Mouse (Mus musculus): ENCODE results near the gene Nt5c2. TPM values are rescaled to one million over a fixed set of nuclear protein-coding genes. Genes with fewer than 3 reads are reported as not detected.

The Nt5c2 gene
- polyA plus RNA-seq (2015; fragmentation: Nextera tagmentation; extraction: Ambion mirVana) = 85.4 and 86.0 TPM in 2 replicates

DNA sequence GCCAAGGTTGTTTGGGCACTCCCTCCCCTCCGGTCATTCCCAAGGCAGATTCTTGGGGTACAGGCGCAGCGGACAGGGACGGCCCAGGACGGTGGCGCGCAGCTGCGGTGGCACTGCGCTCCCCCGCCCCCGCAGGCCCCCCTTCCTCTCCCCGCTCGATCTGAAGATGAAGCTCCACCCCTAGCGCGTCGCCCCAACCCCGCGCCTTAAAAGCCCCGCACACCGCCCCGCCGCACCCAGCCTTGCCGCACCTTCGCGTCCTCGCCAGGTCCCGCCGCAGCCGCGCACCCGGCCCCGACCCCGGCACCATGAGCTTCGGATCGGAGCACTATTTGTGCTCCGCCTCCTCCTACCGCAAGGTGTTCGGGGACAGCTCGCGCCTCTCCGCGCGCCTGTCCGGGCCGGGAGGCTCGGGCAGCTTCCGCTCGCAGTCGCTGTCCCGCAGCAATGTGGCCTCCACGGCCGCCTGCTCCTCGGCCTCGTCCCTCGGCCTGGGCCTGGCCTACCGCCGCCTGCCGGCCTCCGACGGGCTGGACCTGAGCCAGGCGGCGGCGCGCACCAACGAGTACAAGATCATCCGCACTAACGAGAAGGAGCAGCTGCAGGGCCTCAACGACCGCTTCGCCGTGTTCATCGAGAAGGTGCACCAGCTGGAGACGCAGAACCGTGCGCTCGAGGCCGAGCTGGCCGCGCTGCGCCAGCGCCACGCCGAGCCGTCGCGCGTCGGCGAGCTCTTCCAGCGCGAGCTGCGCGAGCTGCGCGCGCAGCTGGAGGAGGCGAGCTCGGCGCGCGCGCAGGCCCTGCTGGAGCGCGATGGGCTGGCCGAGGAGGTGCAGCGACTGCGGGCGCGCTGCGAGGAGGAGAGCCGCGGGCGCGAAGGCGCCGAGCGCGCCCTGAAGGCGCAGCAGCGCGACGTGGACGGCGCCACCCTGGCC is at the start of gene Nt5c2, which contains the start of gene Ina:
Nt5c2 (minus strand) TSS at position 707 of the 935 bp plus-strand sequence.
Ina (plus strand) TSS at position 252 of the 935 bp plus-strand sequence.
- H3K36me3 ChIP-seq = no peaks in the 10 kb centered on the region
- peak within 1 kb of the TSS; percentile 46 for H3K4me3 ChIP-seq
- peaks cover 18% of the 10 kb centered on the region for H3K4me1 ChIP-seq
- H3K4me2 ChIP-seq = peak within 1 kb of the TSS; percentile 82
- WGBS = under 1% methylated on average over 121 of the region's 124 CpGs
- H3K9ac ChIP-seq = no peak within 1 kb of the TSS
- no peak within 1 kb of the TSS for H3K27ac ChIP-seq
- no peaks in the 10 kb centered on the region for H3K9me3 ChIP-seq
- peak; percentile 77 for ATAC-seq (ENCODE audit: borderline replicate concordance, extremely low read depth, low FRiP score, low TSS enrichment)
- H3K27me3 ChIP-seq = peaks cover 66% of the 10 kb centered on the region

DNA sequence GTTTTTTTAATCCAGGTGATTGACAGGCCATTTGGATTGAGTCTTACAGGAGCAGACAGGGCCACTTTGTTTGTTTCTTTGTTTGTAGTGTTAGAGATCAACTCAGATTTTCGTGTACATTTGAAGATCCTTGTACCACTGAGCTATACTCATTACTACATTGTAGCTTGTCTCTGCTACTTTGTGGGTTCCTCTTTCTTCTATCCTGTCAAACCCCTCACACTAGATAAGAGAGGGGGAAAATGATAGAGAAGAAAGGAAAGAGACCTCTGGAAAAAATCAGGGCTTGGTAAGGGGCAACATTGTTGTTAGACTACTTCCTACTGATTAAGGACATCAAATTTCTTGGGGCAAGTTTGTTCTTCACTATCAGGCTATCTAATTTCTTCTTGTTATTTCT is 42.7 kb upstream of the Nt5c2 start:
- no peaks in the 10 kb centered on the region for H3K27me3 ChIP-seq
- H3K9me3 ChIP-seq = no peaks in the 10 kb centered on the region
- no peaks in the 10 kb centered on the region for H3K36me3 ChIP-seq
- H3K4me3 ChIP-seq = no peak overlapping the region
- WGBS = 53% methylated on average over 1 of the region's 1 CpGs
- ATAC-seq (ENCODE audit: borderline replicate concordance, extremely low read depth, low FRiP score, low TSS enrichment) = no peak
- no peaks in the 10 kb centered on the region for H3K4me1 ChIP-seq
- H3K27ac ChIP-seq = no peak overlapping the region
- H3K9ac ChIP-seq = no peak overlapping the region
- no peak overlapping the region for H3K4me2 ChIP-seq

DNA sequence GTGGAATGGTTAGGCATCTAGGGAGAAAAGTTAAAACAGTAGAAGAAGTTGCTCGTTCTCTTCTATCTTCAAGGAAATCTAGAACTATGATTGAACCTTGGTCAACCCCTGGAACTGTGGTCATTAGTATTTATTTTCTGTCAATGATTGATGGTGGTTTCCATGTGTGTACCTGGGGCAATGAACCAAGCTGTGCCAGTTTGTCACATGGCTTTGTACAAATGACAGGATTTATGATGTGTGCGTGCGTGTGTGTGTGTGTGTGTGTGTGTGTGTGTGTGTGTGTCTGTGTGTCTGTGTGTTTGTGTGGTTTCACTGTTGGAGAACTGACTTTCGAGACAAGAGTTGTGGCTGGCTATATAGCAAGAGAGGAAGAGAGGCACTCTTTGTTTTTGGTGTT is 38.5 kb upstream of the Nt5c2 start:
- Histone ChIP-seq H3K27me3 (no peaks in the 10 kb centered on the region), H3K4me3 (no peak overlapping the region), H3K27ac (no peak overlapping the region), H3K4me2 (no peak overlapping the region), H3K9me3 (no peaks in the 10 kb centered on the region), H3K9ac (no peak overlapping the region), H3K4me1 (peaks cover 18% of the 10 kb centered on the region), H3K36me3 (no peaks in the 10 kb centered on the region)
- 81% methylated on average over 4 of the region's 4 CpGs for WGBS
- ATAC-seq (ENCODE audit: borderline replicate concordance, extremely low read depth, low FRiP score, low TSS enrichment) = no peak

DNA sequence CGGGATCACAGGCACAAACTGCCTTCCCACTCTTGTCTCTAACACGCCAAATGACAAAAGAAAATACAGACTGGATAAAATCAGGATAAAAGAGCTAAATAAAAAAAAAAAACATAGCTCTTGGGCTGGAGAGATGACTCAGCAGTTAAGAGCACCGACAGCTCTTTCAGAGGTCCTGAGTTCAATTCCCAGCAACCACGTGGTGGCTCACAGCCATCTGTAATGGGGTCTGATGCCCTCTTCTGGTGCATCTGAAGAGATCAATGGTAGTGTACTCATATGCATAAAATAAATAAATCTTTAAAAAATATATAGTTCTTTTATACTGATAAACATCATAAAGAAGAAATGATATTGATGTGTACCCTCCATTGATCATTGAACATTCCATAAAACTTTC is 38.0 kb upstream of the Nt5c2 start:
- Histone ChIP-seq H3K36me3 (no peaks in the 10 kb centered on the region), H3K9ac (no peak overlapping the region), H3K9me3 (no peaks in the 10 kb centered on the region), H3K4me1 (peaks cover 18% of the 10 kb centered on the region), H3K27me3 (no peaks in the 10 kb centered on the region), H3K4me2 (no peak overlapping the region), H3K4me3 (no peak overlapping the region), H3K27ac (no peak overlapping the region)
- WGBS = 81% methylated on average over 4 of the region's 4 CpGs
- no peak for ATAC-seq (ENCODE audit: borderline replicate concordance, extremely low read depth, low FRiP score, low TSS enrichment)

DNA sequence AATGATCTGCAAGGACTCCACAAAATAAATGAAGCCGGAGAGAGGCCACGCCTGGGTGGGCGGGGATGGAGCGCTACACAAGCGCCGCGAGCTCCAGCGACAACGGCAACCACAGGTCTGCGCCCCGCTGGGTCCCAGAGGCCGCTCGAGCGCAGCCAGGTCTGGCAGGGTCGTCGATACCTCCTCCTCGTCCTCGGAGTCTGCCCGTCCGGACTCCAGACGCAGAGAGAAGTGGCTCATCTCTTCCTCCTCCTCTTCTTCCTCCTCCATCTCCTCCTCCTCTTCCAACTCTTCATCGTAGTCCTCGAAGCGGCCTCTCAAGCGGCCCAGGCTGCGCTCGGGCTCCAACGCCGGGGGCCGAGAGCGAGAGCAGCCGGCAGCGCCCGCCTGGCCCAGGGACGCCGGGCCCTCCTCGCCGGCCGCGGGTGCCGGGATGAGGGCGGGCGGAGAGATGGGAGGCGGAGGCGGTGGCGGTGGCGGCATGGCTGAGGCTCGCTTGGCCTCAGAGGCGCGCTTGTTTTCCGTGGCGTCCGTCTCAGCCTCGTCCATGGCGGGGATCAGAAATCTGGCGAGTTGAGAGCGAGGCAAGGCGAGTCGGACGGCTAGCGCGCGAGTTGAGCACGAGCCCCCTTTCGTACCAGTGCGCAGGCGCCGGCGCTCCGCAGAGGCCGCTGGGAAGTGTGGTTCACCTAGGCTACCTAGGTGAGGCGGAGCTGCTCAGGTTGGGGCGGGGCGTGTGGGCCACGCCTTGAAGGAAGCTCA is 35.5 kb upstream of the Nt5c2 start, which contains the start of gene Pcgf6:
Pcgf6 (minus strand) TSS at position 636 of the 762 bp plus-strand sequence.
- Histone ChIP-seq H3K36me3 (peaks cover 13% of the 10 kb centered on the region; the same call in 1 of the 2 replicates), H3K27me3 (no peaks in the 10 kb centered on the region), H3K4me1 (peaks cover 18% of the 10 kb centered on the region), H3K4me2 (peak within 1 kb of the TSS; percentile 72), H3K4me3 (peak within 1 kb of the TSS; percentile 79), H3K9ac (peak within 1 kb of the TSS; percentile 67), H3K9me3 (no peaks in the 10 kb centered on the region), H3K27ac (peak within 1 kb of the TSS; percentile 87)
- under 1% methylated on average over 75 of the region's 75 CpGs for WGBS
- peak; percentile 89 for ATAC-seq (ENCODE audit: borderline replicate concordance, extremely low read depth, low FRiP score, low TSS enrichment)

DNA sequence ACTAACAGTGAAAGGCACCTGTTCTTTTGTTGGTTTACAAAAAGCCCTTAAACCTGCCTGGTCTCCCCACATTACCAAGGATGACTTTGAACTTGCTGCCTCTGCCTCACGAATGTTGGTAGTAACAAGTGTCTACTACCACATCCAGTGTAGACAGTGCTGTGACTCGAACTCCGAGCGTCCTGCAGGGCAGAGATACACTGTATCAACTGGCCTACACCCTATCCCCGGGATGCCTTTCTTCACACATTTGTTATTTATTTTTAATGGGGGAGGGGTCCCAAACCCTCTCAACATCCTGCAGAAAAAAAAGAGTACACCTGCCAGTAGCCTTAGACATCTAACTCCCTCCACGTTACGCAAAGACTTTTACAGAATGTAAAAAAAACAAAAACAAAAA is 34.9 kb upstream of the Nt5c2 start:
- Histone ChIP-seq H3K4me3 (peak overlapping the region; percentile 79), H3K4me2 (peak overlapping the region; percentile 72), H3K4me1 (peaks cover 18% of the 10 kb centered on the region), H3K9ac (peak overlapping the region; percentile 67), H3K36me3 (peaks cover 17% of the 10 kb centered on the region; the same call in 1 of the 2 replicates), H3K9me3 (no peaks in the 10 kb centered on the region), H3K27ac (no peak overlapping the region), H3K27me3 (no peaks in the 10 kb centered on the region)
- 3% methylated on average over 7 of the region's 7 CpGs for WGBS
- no peak for ATAC-seq (ENCODE audit: borderline replicate concordance, extremely low read depth, low FRiP score, low TSS enrichment)

DNA sequence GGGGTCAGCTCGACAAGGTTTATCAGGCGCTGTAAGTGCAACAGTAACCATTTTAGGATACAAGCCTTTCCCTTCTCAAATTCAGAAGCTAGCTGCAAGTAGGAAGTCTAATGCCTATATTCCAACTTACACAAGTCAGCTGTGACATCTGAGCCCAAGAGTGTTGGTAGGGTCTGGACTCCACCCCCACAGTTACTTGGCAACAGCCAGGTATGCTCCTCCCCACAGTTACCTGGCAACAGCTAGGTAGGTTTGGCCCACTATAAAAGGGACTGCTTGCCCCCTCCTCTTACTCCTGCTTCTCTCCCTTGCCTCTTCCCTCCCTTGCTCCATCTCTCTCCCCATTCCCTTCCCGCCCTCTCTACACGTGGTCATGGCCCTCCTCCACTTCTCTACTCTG is 34.1 kb upstream of the Nt5c2 start:
- Histone ChIP-seq H3K27ac (no peak overlapping the region), H3K9me3 (no peaks in the 10 kb centered on the region), H3K4me1 (peaks cover 18% of the 10 kb centered on the region), H3K4me3 (no peak overlapping the region), H3K27me3 (no peaks in the 10 kb centered on the region), H3K4me2 (peak overlapping the region; percentile 72; the same call in 1 of the 2 replicates), H3K9ac (no peak overlapping the region), H3K36me3 (peaks cover 17% of the 10 kb centered on the region; the same call in 1 of the 2 replicates)
- no peak for ATAC-seq (ENCODE audit: borderline replicate concordance, extremely low read depth, low FRiP score, low TSS enrichment)
- 55% methylated on average over 4 of the region's 4 CpGs for WGBS

DNA sequence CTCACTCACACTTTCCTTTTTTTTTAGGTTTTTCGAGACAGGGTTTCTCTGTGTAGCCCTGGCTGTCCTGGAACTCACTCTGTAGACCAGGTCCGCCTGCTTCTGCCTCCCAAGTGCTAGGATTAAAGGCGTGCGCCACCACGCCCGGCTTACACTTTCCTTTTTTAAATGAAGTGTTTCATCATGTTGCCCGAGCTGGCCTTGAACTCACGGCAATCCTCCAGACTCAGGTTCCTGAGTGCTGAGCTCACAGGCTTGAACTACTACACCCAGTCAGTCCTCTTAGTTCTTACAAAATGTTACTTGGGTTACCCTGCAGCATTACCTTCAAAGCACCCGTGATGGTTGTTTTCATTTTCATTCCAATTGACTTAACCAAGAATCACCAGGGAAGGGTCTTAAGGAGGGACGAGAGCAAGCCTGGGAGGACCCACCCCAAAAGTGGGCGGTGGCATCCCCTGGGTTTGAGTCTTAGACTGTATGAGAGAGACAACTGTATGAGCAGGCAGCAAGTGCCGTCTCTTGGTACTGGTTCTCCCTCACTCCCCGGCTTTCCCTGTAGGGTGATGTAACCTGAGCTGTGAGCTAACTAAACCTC is 32.4 kb upstream of the Nt5c2 start:
- no peaks in the 10 kb centered on the region for H3K9me3 ChIP-seq
- H3K36me3 ChIP-seq = peaks cover 20% of the 10 kb centered on the region; the same call in 1 of the 2 replicates
- no peak overlapping the region for H3K4me2 ChIP-seq
- no peak overlapping the region for H3K27ac ChIP-seq
- peaks cover 18% of the 10 kb centered on the region for H3K4me1 ChIP-seq
- no peak overlapping the region for H3K4me3 ChIP-seq
- H3K9ac ChIP-seq = no peak overlapping the region
- no peaks in the 10 kb centered on the region for H3K27me3 ChIP-seq
- 81% methylated on average over 13 of the region's 13 CpGs for WGBS
- no peak for ATAC-seq (ENCODE audit: borderline replicate concordance, extremely low read depth, low FRiP score, low TSS enrichment)

DNA sequence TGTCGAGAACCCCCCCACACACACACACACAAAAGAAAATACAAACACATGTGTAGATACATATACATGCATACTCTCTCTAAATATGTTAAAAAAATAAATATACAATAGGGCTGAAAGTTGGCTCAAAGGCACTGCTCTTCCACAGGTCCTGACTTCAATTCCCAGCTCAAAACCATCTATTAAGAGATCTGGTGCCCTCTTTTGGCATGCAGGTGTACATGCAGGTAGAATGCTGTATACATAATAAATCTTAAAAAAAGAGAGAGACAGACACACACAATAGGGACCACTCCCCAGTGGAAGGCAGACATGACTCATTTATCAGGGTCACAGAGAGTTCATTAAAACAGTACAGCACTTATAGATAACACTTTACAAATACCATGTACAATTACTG is 31.4 kb upstream of the Nt5c2 start:
- H3K9me3 ChIP-seq = no peaks in the 10 kb centered on the region
- no peak overlapping the region for H3K9ac ChIP-seq
- no peaks in the 10 kb centered on the region for H3K27me3 ChIP-seq
- no peak overlapping the region for H3K4me2 ChIP-seq
- H3K27ac ChIP-seq = no peak overlapping the region
- 100% methylated on average over 1 of the region's 1 CpGs for WGBS
- peaks cover 18% of the 10 kb centered on the region for H3K4me1 ChIP-seq
- peaks cover 20% of the 10 kb centered on the region; the same call in 1 of the 2 replicates for H3K36me3 ChIP-seq
- H3K4me3 ChIP-seq = no peak overlapping the region
- ATAC-seq (ENCODE audit: borderline replicate concordance, extremely low read depth, low FRiP score, low TSS enrichment) = no peak

DNA sequence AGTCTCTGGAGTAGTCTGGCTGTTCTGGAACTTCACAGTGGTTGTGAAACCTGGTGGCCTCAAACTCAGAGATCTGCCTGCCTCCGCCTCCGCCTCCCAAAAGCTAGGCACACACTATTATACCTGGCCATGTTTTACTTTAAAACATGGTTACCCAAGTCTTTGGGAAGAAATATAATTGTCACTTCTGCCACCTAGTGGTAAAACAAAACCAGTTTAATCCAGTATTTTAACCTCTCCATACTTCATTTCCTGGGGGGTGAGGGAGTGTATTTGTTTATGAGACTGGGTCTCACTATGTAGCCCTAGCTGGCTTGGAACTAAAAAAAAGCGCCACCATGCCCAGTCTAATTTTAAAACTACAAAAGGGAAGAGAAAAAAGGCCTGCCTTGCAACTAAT is 28.7 kb upstream of the Nt5c2 start:
- no peak overlapping the region for H3K9ac ChIP-seq
- H3K36me3 ChIP-seq = peaks cover 33% of the 10 kb centered on the region
- H3K4me2 ChIP-seq = no peak overlapping the region
- H3K4me1 ChIP-seq = no peaks in the 10 kb centered on the region
- ATAC-seq (ENCODE audit: borderline replicate concordance, extremely low read depth, low FRiP score, low TSS enrichment) = no peak
- H3K9me3 ChIP-seq = no peaks in the 10 kb centered on the region
- no peak overlapping the region for H3K27ac ChIP-seq
- H3K4me3 ChIP-seq = no peak overlapping the region
- 81% methylated on average over 3 of the region's 3 CpGs for WGBS
- no peaks in the 10 kb centered on the region for H3K27me3 ChIP-seq

DNA sequence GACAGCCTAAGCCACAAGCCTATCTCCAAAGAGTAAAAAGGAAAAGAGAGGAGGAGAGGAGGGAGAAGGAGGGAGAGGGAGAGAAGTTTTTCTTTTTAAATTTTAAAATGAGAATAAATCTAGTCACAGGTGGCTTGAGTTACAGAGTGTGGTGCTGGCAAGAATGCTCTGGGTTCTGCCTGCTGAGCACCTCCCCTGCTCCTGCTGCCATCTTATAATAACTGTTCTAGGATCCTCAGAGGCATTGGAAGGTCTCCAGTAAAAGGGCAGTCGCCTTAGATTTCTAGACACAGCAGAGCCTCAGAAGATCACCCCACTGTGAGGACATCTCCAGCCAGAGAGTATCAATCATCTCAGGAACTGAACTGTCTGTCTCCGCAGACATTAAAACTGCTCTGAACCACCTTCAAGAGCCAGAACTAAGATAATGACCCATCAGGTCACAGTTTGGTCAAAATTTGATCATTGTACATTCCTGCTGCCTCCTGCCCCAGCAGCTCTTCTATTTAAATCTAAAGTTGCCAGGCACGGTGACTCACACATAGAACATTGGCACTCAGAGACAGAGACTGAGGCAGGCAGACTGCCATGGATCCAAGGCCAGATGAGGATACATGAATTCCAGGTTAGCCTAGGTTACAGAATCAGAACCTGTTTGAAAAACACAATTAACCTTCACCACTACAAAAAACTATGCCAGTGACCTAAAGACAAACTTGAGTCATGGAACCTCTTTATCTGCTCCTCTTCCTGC is 25.9 kb upstream of the Nt5c2 start:
- Histone ChIP-seq H3K4me1 (no peaks in the 10 kb centered on the region), H3K36me3 (peaks cover 31% of the 10 kb centered on the region), H3K4me2 (no peak overlapping the region), H3K4me3 (no peak overlapping the region), H3K9ac (no peak overlapping the region), H3K27me3 (no peaks in the 10 kb centered on the region), H3K9me3 (no peaks in the 10 kb centered on the region), H3K27ac (no peak overlapping the region)
- 80% methylated on average over 3 of the region's 3 CpGs for WGBS
- ATAC-seq (ENCODE audit: borderline replicate concordance, extremely low read depth, low FRiP score, low TSS enrichment) = no peak
